Mouse (Mus musculus): Measurements from ENCODE around the gene 4930469K13Rik. TPM values are rescaled to one million over a fixed set of nuclear protein-coding genes. Genes with fewer than 3 reads are reported as not detected.

4930469K13Rik gene
- polyA plus RNA-seq, 1 experiment from 2014 or later, result not detected

GRCm38 (mm10) chr11:34086164-34086751, 12.1 kb downstream of the 4930469K13Rik start:
- Histone ChIP-seq H3K4me2 (ENCODE audit: low read depth, low read length) (no peak overlapping the region), H3K27ac (ENCODE audit: low read depth) (no peak overlapping the region), H3K9me3 (ENCODE audit: low read length) (no peaks in the 10 kb centered on the region), H3K36me3 (replicated peaks; ENCODE audit: insufficient read depth, low read length) (peaks cover 3% of the 10 kb centered on the region; the same call in 1 of the 2 replicates), H3K27me3 (ENCODE audit: insufficient read depth, low read length) (no peaks in the 10 kb centered on the region), H3K9ac (replicated peaks) (no peak overlapping the region), H3K4me3 (ENCODE audit: low read depth, low read length) (no peak overlapping the region), H3K4me1 (ENCODE audit: insufficient read depth) (no peaks in the 10 kb centered on the region)
- DNase-seq (no peak), ATAC-seq (no peak)
- TF ChIP-seq CTCF (IDR thresholded peaks at IDR 0.05; ENCODE audit: low read depth), result no peak
- TF ChIP-seq EP300 (IDR thresholded peaks at IDR 0.05; ENCODE audit: low read depth), result no peak
- 68% methylated on average over 8 of the region's 8 CpGs for WGBS (ENCODE audit: insufficient replicate concordance)

- Histone ChIP-seq H3K4me2 (ENCODE audit: low read depth, low read length) (no peak overlapping the region), H3K27ac (ENCODE audit: low read depth) (no peak overlapping the region), H3K36me3 (replicated peaks; ENCODE audit: insufficient read depth, low read length) (peaks cover 3% of the 10 kb centered on the region; the same call in 1 of the 2 replicates), H3K4me3 (ENCODE audit: low read depth, low read length) (no peak overlapping the region), H3K9ac (replicated peaks) (no peak overlapping the region), H3K27me3 (ENCODE audit: insufficient read depth, low read length) (no peaks in the 10 kb centered on the region), H3K4me1 (ENCODE audit: insufficient read depth) (no peaks in the 10 kb centered on the region), H3K9me3 (ENCODE audit: low read length) (no peaks in the 10 kb centered on the region)
- 35% methylated on average over 2 of the region's 2 CpGs for WGBS (ENCODE audit: insufficient replicate concordance)
- no peak for DNase-seq
- TF ChIP-seq CTCF (IDR thresholded peaks at IDR 0.05; ENCODE audit: low read depth) (no peak), EP300 (IDR thresholded peaks at IDR 0.05; ENCODE audit: low read depth) (no peak)
- ATAC-seq, result no peak
Measured at GRCm38 (mm10) chr11:34084639-34085038, 13.7 kb downstream of the 4930469K13Rik start.

- H3K27ac ChIP-seq (ENCODE audit: low read depth), result no peak overlapping the region
- H3K4me1 ChIP-seq (ENCODE audit: insufficient read depth), result no peaks in the 10 kb centered on the region
- TF ChIP-seq CTCF (IDR thresholded peaks at IDR 0.05; ENCODE audit: low read depth), result no peak
- TF ChIP-seq EP300 (IDR thresholded peaks at IDR 0.05; ENCODE audit: low read depth), result no peak
- ATAC-seq (no peak), DNase-seq (no peak)
- H3K9ac ChIP-seq (replicated peaks), result no peak overlapping the region
- no peaks in the 10 kb centered on the region for H3K9me3 ChIP-seq (ENCODE audit: low read length)
- no peak overlapping the region for H3K4me2 ChIP-seq (ENCODE audit: low read depth, low read length)
- no peak overlapping the region for H3K4me3 ChIP-seq (ENCODE audit: low read depth, low read length)
- 53% methylated on average over 7 of the region's 7 CpGs for WGBS (ENCODE audit: insufficient replicate concordance)
- peaks cover 3% of the 10 kb centered on the region; the same call in 1 of the 2 replicates for H3K36me3 ChIP-seq (replicated peaks; ENCODE audit: insufficient read depth, low read length)
- H3K27me3 ChIP-seq (ENCODE audit: insufficient read depth, low read length), result no peaks in the 10 kb centered on the region
Measured at GRCm38 (mm10) chr11:34083795-34084194, 14.6 kb downstream of the 4930469K13Rik start.

GRCm38 (mm10) chr11:34079542-34080464, 18.6 kb downstream of the 4930469K13Rik start:
- no peak overlapping the region for H3K4me3 ChIP-seq (ENCODE audit: low read depth, low read length)
- no peaks in the 10 kb centered on the region for H3K9me3 ChIP-seq (ENCODE audit: low read length)
- no peak overlapping the region for H3K27ac ChIP-seq (ENCODE audit: low read depth)
- no peaks in the 10 kb centered on the region for H3K27me3 ChIP-seq (ENCODE audit: insufficient read depth, low read length)
- no peak overlapping the region for H3K4me2 ChIP-seq (ENCODE audit: low read depth, low read length)
- DNase-seq, result no peak
- peaks cover 6% of the 10 kb centered on the region; the same call in 1 of the 2 replicates for H3K36me3 ChIP-seq (replicated peaks; ENCODE audit: insufficient read depth, low read length)
- WGBS (ENCODE audit: insufficient replicate concordance), result 43% methylated on average over 6 of the region's 6 CpGs
- no peak for ATAC-seq
- H3K4me1 ChIP-seq (ENCODE audit: insufficient read depth), result no peaks in the 10 kb centered on the region
- TF ChIP-seq EP300 (IDR thresholded peaks at IDR 0.05; ENCODE audit: low read depth) (no peak), CTCF (IDR thresholded peaks at IDR 0.05; ENCODE audit: low read depth) (no peak)
- H3K9ac ChIP-seq (replicated peaks), result no peak overlapping the region

GRCm38 (mm10) chr11:34078581-34078980, 19.8 kb downstream of the 4930469K13Rik start:
- no peaks in the 10 kb centered on the region for H3K27me3 ChIP-seq (ENCODE audit: insufficient read depth, low read length)
- DNase-seq, result no peak
- no peak overlapping the region for H3K4me2 ChIP-seq (ENCODE audit: low read depth, low read length)
- no peak for ATAC-seq
- no peak overlapping the region for H3K9ac ChIP-seq (replicated peaks)
- peaks cover 6% of the 10 kb centered on the region; the same call in 1 of the 2 replicates for H3K36me3 ChIP-seq (replicated peaks; ENCODE audit: insufficient read depth, low read length)
- 68% methylated on average over 7 of the region's 7 CpGs for WGBS (ENCODE audit: insufficient replicate concordance)
- H3K27ac ChIP-seq (ENCODE audit: low read depth), result no peak overlapping the region
- no peaks in the 10 kb centered on the region for H3K9me3 ChIP-seq (ENCODE audit: low read length)
- no peak for TF ChIP-seq CTCF (IDR thresholded peaks at IDR 0.05; ENCODE audit: low read depth)
- TF ChIP-seq EP300 (IDR thresholded peaks at IDR 0.05; ENCODE audit: low read depth), result no peak
- no peaks in the 10 kb centered on the region for H3K4me1 ChIP-seq (ENCODE audit: insufficient read depth)
- H3K4me3 ChIP-seq (ENCODE audit: low read depth, low read length), result no peak overlapping the region

GRCm38 (mm10) chr11:34077870-34078269, 20.5 kb downstream of the 4930469K13Rik start:
- no peak for ATAC-seq
- Histone ChIP-seq H3K4me1 (ENCODE audit: insufficient read depth) (peaks cover 3% of the 10 kb centered on the region; the same call in 1 of the 2 replicates), H3K27me3 (ENCODE audit: insufficient read depth, low read length) (no peaks in the 10 kb centered on the region), H3K4me2 (ENCODE audit: low read depth, low read length) (no peak overlapping the region), H3K36me3 (replicated peaks; ENCODE audit: insufficient read depth, low read length) (peaks cover 3% of the 10 kb centered on the region; the same call in 1 of the 2 replicates), H3K9me3 (ENCODE audit: low read length) (no peaks in the 10 kb centered on the region), H3K27ac (ENCODE audit: low read depth) (no peak overlapping the region), H3K4me3 (ENCODE audit: low read depth, low read length) (no peak overlapping the region), H3K9ac (replicated peaks) (no peak overlapping the region)
- TF ChIP-seq CTCF (IDR thresholded peaks at IDR 0.05; ENCODE audit: low read depth) (no peak), EP300 (IDR thresholded peaks at IDR 0.05; ENCODE audit: low read depth) (no peak)
- 60% methylated on average over 2 of the region's 2 CpGs for WGBS (ENCODE audit: insufficient replicate concordance)
- DNase-seq, result no peak
